Mouse (Mus musculus): Measurements from ENCODE around the gene Tor1aip2. TPM values are rescaled to one million over a fixed set of nuclear protein-coding genes. Genes with fewer than 3 reads are reported as not detected.

The Tor1aip2 gene
- polyA plus RNA-seq, 1 experiment from 2014 or later = 111 TPM

- in situ Hi-C loops (cut with MboI; ENCODE audit: low pct_unique_long_range_greater_than_20kb) = no loop called here
- no peaks in the 10 kb centered on the region for H3K27me3 ChIP-seq
- no peak for ATAC-seq
- no peak for TF ChIP-seq CTCF (IDR thresholded peaks at IDR 0.05)
- CTCF ChIA-PET = no interaction called here
- DNase-seq (ENCODE audit: low read depth, low spot score) = no peak
- POLR2A ChIA-PET = no interaction called here
Observed at GRCm38 (mm10) chr1:156105381-156105780, 70.2 kb downstream of the Tor1aip2 start.

- no peak for TF ChIP-seq CTCF (IDR thresholded peaks at IDR 0.05)
- ChIA-PET CTCF (interaction anchor here (1.2 kb wide), 1 partner anchor 9 kb away, joined by 3 read pairs; no protein-coding TSS in a partner anchor), POLR2A (no interaction called here)
- H3K27me3 ChIP-seq = no peaks in the 10 kb centered on the region
- in situ Hi-C loops (cut with MboI; ENCODE audit: low pct_unique_long_range_greater_than_20kb) = no loop called here
- no peak for ATAC-seq
- no peak for DNase-seq (ENCODE audit: low read depth, low spot score)
Observed at GRCm38 (mm10) chr1:156107424-156107823, 72.2 kb downstream of the Tor1aip2 start.

GRCm38 (mm10) chr1:156108400-156108799 is 73.2 kb downstream of the Tor1aip2 start:
- no peaks in the 10 kb centered on the region for H3K27me3 ChIP-seq
- ATAC-seq (no peak), DNase-seq (ENCODE audit: low read depth, low spot score) (no peak)
- in situ Hi-C loops (cut with MboI; ENCODE audit: low pct_unique_long_range_greater_than_20kb) = no loop called here
- ChIA-PET POLR2A (no interaction called here), CTCF (interaction anchor here (1.2 to 1.3 kb wide), 3 partner anchors 10 to 75 kb away, joined by 3 to 5 read pairs (median 4); no protein-coding TSS in a partner anchor)
- TF ChIP-seq CTCF (IDR thresholded peaks at IDR 0.05) = no peak

- in situ Hi-C loops (cut with MboI; ENCODE audit: low pct_unique_long_range_greater_than_20kb) = no loop called here
- H3K27me3 ChIP-seq = no peaks in the 10 kb centered on the region
- POLR2A ChIA-PET = no interaction called here
- no peak for ATAC-seq
- no peak for TF ChIP-seq CTCF (IDR thresholded peaks at IDR 0.05)
- CTCF ChIA-PET = interaction anchor here (1.0 kb wide), 1 partner anchor 73 kb away, joined by 3 read pairs; no protein-coding TSS in a partner anchor
- DNase-seq (ENCODE audit: low read depth, low spot score) = no peak
Observed at GRCm38 (mm10) chr1:156111090-156111489, 75.9 kb downstream of the Tor1aip2 start.

- POLR2A ChIA-PET = no interaction called here
- H3K27me3 ChIP-seq = no peaks in the 10 kb centered on the region
- DNase-seq (ENCODE audit: low read depth, low spot score) (no peak), ATAC-seq (no peak)
- in situ Hi-C loops (cut with MboI; ENCODE audit: low pct_unique_long_range_greater_than_20kb) = no loop called here
- CTCF ChIA-PET = interaction anchor here (1.0 kb wide), 1 partner anchor 72 kb away, joined by 3 read pairs; no protein-coding TSS in a partner anchor
- TF ChIP-seq CTCF (IDR thresholded peaks at IDR 0.05) = no peak
Observed at GRCm38 (mm10) chr1:156111728-156112127, 76.5 kb downstream of the Tor1aip2 start.

- in situ Hi-C loops (cut with MboI; ENCODE audit: low pct_unique_long_range_greater_than_20kb) = no loop called here
Observed at GRCm38 (mm10) chr1:156112142-156112541, 76.9 kb downstream of the Tor1aip2 start.

GRCm38 (mm10) chr1:156113884-156114499 is 78.8 kb downstream of the Tor1aip2 start:
- no peak for TF ChIP-seq CTCF (IDR thresholded peaks at IDR 0.05)
- in situ Hi-C loops (cut with MboI; ENCODE audit: low pct_unique_long_range_greater_than_20kb) = no loop called here
- CTCF ChIA-PET = no interaction called here
- no peaks in the 10 kb centered on the region for H3K27me3 ChIP-seq
- no peak for ATAC-seq
- no peak for DNase-seq (ENCODE audit: low read depth, low spot score)
- POLR2A ChIA-PET = no interaction called here

More at GRCm38 (mm10) chr1:156112142-156112541, 76.9 kb downstream of the Tor1aip2 start:
- TF ChIP-seq CTCF (IDR thresholded peaks at IDR 0.05) = no peak
- H3K27me3 ChIP-seq = no peaks in the 10 kb centered on the region
- ChIA-PET POLR2A (no interaction called here), CTCF (interaction anchor here (1.0 kb wide), 1 partner anchor 72 kb away, joined by 3 read pairs; no protein-coding TSS in a partner anchor)
- ATAC-seq (no peak), DNase-seq (ENCODE audit: low read depth, low spot score) (no peak)

GRCm38 (mm10) chr1:156116770-156117169 is 81.6 kb downstream of the Tor1aip2 start:
- in situ Hi-C loops (cut with MboI; ENCODE audit: low pct_unique_long_range_greater_than_20kb) = no loop called here
- CTCF ChIA-PET = interaction anchor here (0.9 kb wide), 1 partner anchor 497 kb away, joined by 3 read pairs; no protein-coding TSS in a partner anchor
- POLR2A ChIA-PET = no interaction called here
- TF ChIP-seq CTCF (IDR thresholded peaks at IDR 0.05) = no peak
- DNase-seq (ENCODE audit: low read depth, low spot score) (no peak), ATAC-seq (no peak)
- no peaks in the 10 kb centered on the region for H3K27me3 ChIP-seq

Other genes starting within 250 kb of the Tor1aip2 start
- gene Qsox1, start 222.5 kb upstream of the Tor1aip2 start, polyA plus RNA-seq (2021) = 50.3 TPM
- 13.3 TPM for gene Cep350, start 62.1 kb upstream of the Tor1aip2 start, polyA plus RNA-seq (2021)
- 75.4 TPM for gene Tor1aip1, start 1.1 kb downstream of the Tor1aip2 start, polyA plus RNA-seq (2021)
- not detected for gene Fam163a, start 169.6 kb downstream of the Tor1aip2 start, polyA plus RNA-seq (2021)

Data from Patski (cell line).